Comparison of ENCODE assay signal across 9 mouse cellular contexts in the genomic region with DNA sequence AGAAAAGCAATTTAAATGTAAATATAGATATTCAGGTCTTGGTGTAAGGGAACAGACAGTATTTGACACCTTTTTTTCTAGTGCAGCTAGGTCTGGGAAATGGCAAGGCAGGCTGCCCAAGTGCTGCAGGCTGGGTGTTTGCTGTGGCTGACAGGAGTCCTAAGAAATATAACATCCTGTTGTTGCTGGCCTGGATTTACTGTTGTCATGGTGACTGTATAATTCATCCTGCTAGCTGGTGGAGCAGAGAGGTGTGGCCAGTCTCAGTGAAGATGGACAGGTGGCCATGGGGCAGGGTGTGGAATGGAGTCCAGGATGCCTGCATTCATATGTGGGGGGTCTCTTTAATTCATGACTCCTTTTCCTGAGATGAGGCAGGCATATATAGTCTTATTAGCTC.
DNase-seq lines count a peak whose midpoint lies in the region; ATAC-seq lines count a peak whose summit lies in the region.
"Had no signal": no experiment of that assay in that cellular context is flagged by ENCODE, and none has a peak within 500 bp of the region (broad histone marks: within the 10 kb centered on the region; RNA-seq: fewer than 3 reads in every experiment).

No protein-coding gene starts in this region.

- peak; percentile 24 to 37 for DNase-seq in heart, postnatal 10 days
- peak; percentile 59 for DNase-seq in cerebellum, adult 9-10 months
- DNase-seq in layer of hippocampus, postnatal 10 days (ENCODE audit: low spot score in 2 of 2) = no peak
- DNase-seq in thymus, postnatal 14 days = no peak
- DNase-seq in lung, adult 18-20 months = no peak

- peaks cover 15% of the 10 kb centered on the region for H3K4me1 ChIP-seq in heart, embryonic 12.5 days (replicated peaks)
- H3K4me1 ChIP-seq in intestine, embryonic 15.5 days (replicated peaks) = peaks cover 8% of the 10 kb centered on the region
- peaks cover 3% of the 10 kb centered on the region; the same call in 1 of the 2 replicates for H3K4me1 ChIP-seq in neural tube, embryonic 12.5 days

- no peak overlapping the region for H3K9ac ChIP-seq in heart, embryonic 12.5 days
- no peak overlapping the region for H3K9ac ChIP-seq in intestine, embryonic 15.5 days
- H3K9ac ChIP-seq in neural tube, embryonic 12.5 days = no peak overlapping the region
- H3K9ac ChIP-seq: limb, embryonic 12.5 days had no signal

- no peak overlapping the region for H3K4me3 ChIP-seq in heart, embryonic 12.5 days
- no peak overlapping the region for H3K4me3 ChIP-seq in intestine, embryonic 15.5 days (replicated peaks)
- H3K4me3 ChIP-seq in neural tube, embryonic 12.5 days = no peak overlapping the region
- H3K4me3 ChIP-seq: limb, embryonic 12.5 days had no signal

- H3K9me3 ChIP-seq in heart, embryonic 12.5 days (replicated peaks) = no peaks in the 10 kb centered on the region
- no peaks in the 10 kb centered on the region for H3K9me3 ChIP-seq in intestine, embryonic 15.5 days
- H3K9me3 ChIP-seq in neural tube, embryonic 12.5 days = no peaks in the 10 kb centered on the region
- H3K9me3 ChIP-seq: limb, embryonic 12.5 days had no signal

- H3K36me3 ChIP-seq in heart, embryonic 12.5 days = no peaks in the 10 kb centered on the region
- H3K36me3 ChIP-seq in intestine, embryonic 15.5 days = no peaks in the 10 kb centered on the region
- no peaks in the 10 kb centered on the region for H3K36me3 ChIP-seq in neural tube, embryonic 12.5 days
- H3K36me3 ChIP-seq: limb, embryonic 12.5 days had no signal

- H3K4me2 ChIP-seq in heart, embryonic 12.5 days = no peak overlapping the region
- H3K4me2 ChIP-seq in intestine, embryonic 15.5 days (replicated peaks) = no peak overlapping the region
- no peak overlapping the region for H3K4me2 ChIP-seq in neural tube, embryonic 12.5 days (replicated peaks)
- H3K4me2 ChIP-seq: limb, embryonic 12.5 days had no signal

- no peak for ATAC-seq in heart, embryonic 12.5 days (ENCODE audit: insufficient number of reproducible peaks, low FRiP score)
- peak; percentile 74 for ATAC-seq in intestine, embryonic 15.5 days
- peak; percentile 84 for ATAC-seq in neural tube, embryonic 12.5 days (ENCODE audit: low FRiP score, low read depth)

- no peaks in the 10 kb centered on the region for H3K27me3 ChIP-seq in heart, embryonic 12.5 days (replicated peaks)
- H3K27me3 ChIP-seq in intestine, embryonic 15.5 days (replicated peaks) = no peaks in the 10 kb centered on the region
- no peaks in the 10 kb centered on the region for H3K27me3 ChIP-seq in neural tube, embryonic 12.5 days (replicated peaks)
- H3K27me3 ChIP-seq: limb, embryonic 12.5 days had no signal

- H3K27ac ChIP-seq in heart, embryonic 12.5 days (ENCODE audit: poor library complexity, severe bottlenecking) = no peak overlapping the region
- H3K27ac ChIP-seq in intestine, embryonic 15.5 days = no peak overlapping the region
- no peak overlapping the region for H3K27ac ChIP-seq in neural tube, embryonic 12.5 days
- H3K27ac ChIP-seq: limb, embryonic 12.5 days had no signal

- intact Hi-C loops in heart, postnatal 10 days (cut with DNase I) = no loop called here

Comparison
In these comparisons a context has a peak if more than half of its experiments do, and no peak if none do; other contexts are left out.
1. DNase-seq: peak in heart, postnatal 10 days (2 of 2) and cerebellum, adult 9-10 months (single experiment); none in layer of hippocampus, postnatal 10 days (0 of 2), thymus, postnatal 14 days (single experiment) and lung, adult 18-20 months (0 of 2).